Mouse (Mus musculus): Measurements from ENCODE around the gene Mapk1ip1. TPM values are rescaled to one million over a fixed set of nuclear protein-coding genes. Genes with fewer than 3 reads are reported as not detected.

Mapk1ip1 gene
- total RNA-seq, 1 experiment: 11.0 TPM

GRCm38 (mm10) chr7:138845111-138845510 is 962 bp downstream of the Mapk1ip1 start:
- Histone ChIP-seq H3K9ac (ENCODE audit: insufficient read depth, low read depth, low read length, poor library complexity, severe bottlenecking) (peak overlapping the region; percentile 71), H3K36me3 (ENCODE audit: control insufficient read depth, insufficient read depth, low read length, poor library complexity, severe bottlenecking) (peaks cover 12% of the 10 kb centered on the region), H3K27ac (ENCODE audit: insufficient read depth, low read depth, low read length, poor library complexity, severe bottlenecking) (no peak overlapping the region), H3K4me1 (ENCODE audit: control insufficient read depth in 2 of 2, insufficient read depth in 2 of 2, low read length in 2 of 2, poor library complexity in 1 of 2) (peaks cover 10% of the 10 kb centered on the region in 2 experiments; a peak in 3 of 4 replicates), H3K4me3 (ENCODE audit: insufficient read depth in 1 of 2, low read depth in 1 of 2, low read length in 2 of 2, poor library complexity in 1 of 2, severe bottlenecking in 1 of 2) (peak overlapping the region; percentile 94 to 99), H3K9me3 (ENCODE audit: control insufficient read depth, insufficient read depth, low read depth, low read length) (no peaks in the 10 kb centered on the region)
- no peak for DNase-seq (ENCODE audit: low read depth, low spot score)
- in situ Hi-C loops (cut with MboI; ENCODE audit: low sequenced_read_pairs in 2 of 2, unreplicated experiment in 2 of 2): loop anchor here in 1 of 2 experiments (25.0 kb wide), 1 partner anchor 1358 kb away; no protein-coding TSS in a partner anchor
- no peak for TF ChIP-seq HCFC1 (IDR thresholded peaks at IDR 0.05; ENCODE audit: borderline replicate concordance, insufficient read depth, low read length)
- no peak for TF ChIP-seq CHD2 (IDR thresholded peaks at IDR 0.05; ENCODE audit: low read depth, low read length)

GRCm38 (mm10) chr7:138843421-138843820 is 2.7 kb downstream of the Mapk1ip1 start:
- Histone ChIP-seq H3K9me3 (ENCODE audit: control insufficient read depth, insufficient read depth, low read depth, low read length) (no peaks in the 10 kb centered on the region), H3K9ac (ENCODE audit: insufficient read depth, low read depth, low read length, poor library complexity, severe bottlenecking) (no peak overlapping the region), H3K27ac (ENCODE audit: insufficient read depth, low read depth, low read length, poor library complexity, severe bottlenecking) (no peak overlapping the region), H3K4me3 (ENCODE audit: insufficient read depth in 1 of 2, low read depth in 1 of 2, low read length in 2 of 2, poor library complexity in 1 of 2, severe bottlenecking in 1 of 2) (no peak overlapping the region), H3K36me3 (ENCODE audit: control insufficient read depth, insufficient read depth, low read length, poor library complexity, severe bottlenecking) (peaks cover 11% of the 10 kb centered on the region), H3K4me1 (ENCODE audit: control insufficient read depth in 2 of 2, insufficient read depth in 2 of 2, low read length in 2 of 2, poor library complexity in 1 of 2) (peaks cover 6 to 10% of the 10 kb centered on the region in 2 experiments; a peak in 3 of 4 replicates)
- in situ Hi-C loops (cut with MboI; ENCODE audit: low sequenced_read_pairs in 2 of 2, unreplicated experiment in 2 of 2): loop anchor here in 1 of 2 experiments (5.0 to 25.0 kb wide), 2 partner anchors 79 to 1356 kb away; no protein-coding TSS in a partner anchor
- no peak for TF ChIP-seq MAFK (IDR thresholded peaks at IDR 0.05; ENCODE audit: insufficient read depth, low read depth, low read length)
- TF ChIP-seq ZNF384 (IDR thresholded peaks at IDR 0.05; ENCODE audit: low read depth, low read length): no peak
- TF ChIP-seq ZC3H11A (IDR thresholded peaks at IDR 0.05; ENCODE audit: borderline replicate concordance, low read depth, low read length): no peak
- TF ChIP-seq CHD2 (IDR thresholded peaks at IDR 0.05; ENCODE audit: low read depth, low read length): no peak
- no peak for DNase-seq (ENCODE audit: low read depth, low spot score)

GRCm38 (mm10) chr7:138841436-138842151 is 4.5 kb downstream of the Mapk1ip1 start:
- no peak overlapping the region for H3K27ac ChIP-seq (ENCODE audit: insufficient read depth, low read depth, low read length, poor library complexity, severe bottlenecking)
- peaks cover 9% of the 10 kb centered on the region; the same call in 1 of the 2 replicates for H3K36me3 ChIP-seq (ENCODE audit: control insufficient read depth, insufficient read depth, low read length, poor library complexity, severe bottlenecking)
- no peaks in the 10 kb centered on the region for H3K9me3 ChIP-seq (ENCODE audit: control insufficient read depth, insufficient read depth, low read depth, low read length)
- H3K4me3 ChIP-seq (ENCODE audit: insufficient read depth in 1 of 2, low read depth in 1 of 2, low read length in 2 of 2, poor library complexity in 1 of 2, severe bottlenecking in 1 of 2): no peak overlapping the region
- TF ChIP-seq MAFK (IDR thresholded peaks at IDR 0.05; ENCODE audit: insufficient read depth, low read depth, low read length): no peak
- TF ChIP-seq HCFC1 (IDR thresholded peaks at IDR 0.05; ENCODE audit: borderline replicate concordance, insufficient read depth, low read length): no peak
- TF ChIP-seq CHD2 (IDR thresholded peaks at IDR 0.05; ENCODE audit: low read depth, low read length): no peak
- no peak for TF ChIP-seq ZNF384 (IDR thresholded peaks at IDR 0.05; ENCODE audit: low read depth, low read length)
- no peak for TF ChIP-seq ZC3H11A (IDR thresholded peaks at IDR 0.05; ENCODE audit: borderline replicate concordance, low read depth, low read length)
- in situ Hi-C loops (cut with MboI; ENCODE audit: low sequenced_read_pairs in 2 of 2, unreplicated experiment in 2 of 2): loop anchor here in 1 of 2 experiments (5.0 to 25.0 kb wide), 2 partner anchors 81 to 1354 kb away; no protein-coding TSS in a partner anchor
- DNase-seq (ENCODE audit: low read depth, low spot score): no peak
- H3K9ac ChIP-seq (ENCODE audit: insufficient read depth, low read depth, low read length, poor library complexity, severe bottlenecking): no peak overlapping the region
- peaks cover 2 to 10% of the 10 kb centered on the region in 2 experiments; a peak in 3 of 4 replicates for H3K4me1 ChIP-seq (ENCODE audit: control insufficient read depth in 2 of 2, insufficient read depth in 2 of 2, low read length in 2 of 2, poor library complexity in 1 of 2)

- TF ChIP-seq MAFK (IDR thresholded peaks at IDR 0.05; ENCODE audit: insufficient read depth, low read depth, low read length) (no peak), ZC3H11A (IDR thresholded peaks at IDR 0.05; ENCODE audit: borderline replicate concordance, low read depth, low read length) (peak; percentile 66; the same call in 1 of the 2 replicates)
- no peak overlapping the region for H3K27ac ChIP-seq (ENCODE audit: insufficient read depth, low read depth, low read length, poor library complexity, severe bottlenecking)
- in situ Hi-C loops (cut with MboI; ENCODE audit: low sequenced_read_pairs in 2 of 2, unreplicated experiment in 2 of 2): loop anchor here in 1 of 2 experiments (5.0 to 25.0 kb wide), 2 partner anchors 82 to 1353 kb away; no protein-coding TSS in a partner anchor
- H3K9ac ChIP-seq (ENCODE audit: insufficient read depth, low read depth, low read length, poor library complexity, severe bottlenecking): peak overlapping the region; percentile 40; the same call in 1 of the 2 replicates
- H3K36me3 ChIP-seq (ENCODE audit: control insufficient read depth, insufficient read depth, low read length, poor library complexity, severe bottlenecking): peaks cover 16% of the 10 kb centered on the region
- H3K9me3 ChIP-seq (ENCODE audit: control insufficient read depth, insufficient read depth, low read depth, low read length): no peaks in the 10 kb centered on the region
- DNase-seq (ENCODE audit: low read depth, low spot score): peak; percentile 68
- no peak overlapping the region for H3K4me3 ChIP-seq (ENCODE audit: insufficient read depth in 1 of 2, low read depth in 1 of 2, low read length in 2 of 2, poor library complexity in 1 of 2, severe bottlenecking in 1 of 2)
- peaks cover 2 to 10% of the 10 kb centered on the region in 2 experiments; a peak in 3 of 4 replicates for H3K4me1 ChIP-seq (ENCODE audit: control insufficient read depth in 2 of 2, insufficient read depth in 2 of 2, low read length in 2 of 2, poor library complexity in 1 of 2)
Observed at GRCm38 (mm10) chr7:138840594-138841021, 5.5 kb downstream of the Mapk1ip1 start.
